Mouse (Mus musculus): Measurements from ENCODE around the gene Jrkl.

Jrkl gene

DNA sequence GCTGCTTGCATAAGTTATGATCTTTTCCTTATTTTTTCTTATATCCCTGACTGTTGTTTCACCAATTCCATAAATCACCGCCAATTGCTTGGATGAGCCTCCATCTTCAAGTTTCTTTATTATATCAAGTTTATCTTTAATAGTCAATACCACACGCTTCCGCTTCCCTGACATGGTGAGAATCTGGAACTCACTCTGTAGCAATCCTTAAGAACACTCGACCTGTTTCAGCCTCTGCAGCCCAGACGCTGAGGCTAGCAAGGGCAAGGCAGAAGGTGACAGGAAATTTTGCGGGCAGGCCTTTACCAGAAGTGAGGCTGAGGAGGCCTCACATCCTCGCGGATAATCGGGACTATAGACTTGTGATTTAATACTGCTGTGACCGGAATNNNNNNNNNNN is at the start of gene Jrkl:
Gene Jrkl, minus strand, starts transcription at position 349 of the 400 bp plus-strand sequence.
- peak; percentile 28 for DNase-seq (ENCODE audit: low read depth, low spot score)

DNA sequence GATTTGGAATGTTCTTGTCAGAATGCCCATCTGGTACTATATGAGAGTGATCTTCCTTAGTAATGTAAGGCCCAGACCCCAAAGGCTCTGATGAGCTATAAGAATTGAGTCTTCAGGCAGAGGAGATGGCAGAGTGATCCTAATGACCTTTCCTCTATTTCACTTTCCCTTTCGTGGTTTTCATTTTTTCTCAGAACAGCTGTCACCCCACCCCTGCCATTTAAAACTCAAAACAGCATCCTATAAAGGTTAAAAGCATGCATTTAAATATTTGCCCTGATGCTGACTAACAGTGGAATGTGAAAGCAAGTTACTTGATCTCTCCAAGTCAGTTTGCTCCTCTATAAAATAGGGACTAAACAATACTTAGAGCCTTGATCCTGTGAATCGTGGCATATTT is 41.9 kb upstream of the Jrkl start:
- no peak for DNase-seq (ENCODE audit: low read depth, low spot score)

DNA sequence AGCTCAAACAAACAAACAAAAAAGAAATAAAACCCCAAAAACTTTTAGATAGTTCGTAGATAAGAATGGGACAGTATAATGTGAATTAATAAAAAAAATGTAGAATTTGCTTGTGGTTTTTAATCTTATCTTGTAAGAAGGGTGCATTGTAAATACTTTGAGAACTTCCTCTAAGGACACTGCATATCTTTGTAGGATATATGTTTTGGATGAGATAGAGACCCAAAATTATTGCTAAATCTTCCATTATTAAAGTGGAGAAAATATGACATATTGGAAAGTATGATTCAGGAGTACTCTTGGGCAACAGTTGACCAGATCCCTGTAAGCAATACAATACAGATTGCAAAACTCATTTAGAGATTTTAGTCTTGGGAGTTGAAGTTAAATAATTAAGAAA is 27.6 kb upstream of the Jrkl start:
- no peak for DNase-seq (ENCODE audit: low read depth, low spot score)

DNA sequence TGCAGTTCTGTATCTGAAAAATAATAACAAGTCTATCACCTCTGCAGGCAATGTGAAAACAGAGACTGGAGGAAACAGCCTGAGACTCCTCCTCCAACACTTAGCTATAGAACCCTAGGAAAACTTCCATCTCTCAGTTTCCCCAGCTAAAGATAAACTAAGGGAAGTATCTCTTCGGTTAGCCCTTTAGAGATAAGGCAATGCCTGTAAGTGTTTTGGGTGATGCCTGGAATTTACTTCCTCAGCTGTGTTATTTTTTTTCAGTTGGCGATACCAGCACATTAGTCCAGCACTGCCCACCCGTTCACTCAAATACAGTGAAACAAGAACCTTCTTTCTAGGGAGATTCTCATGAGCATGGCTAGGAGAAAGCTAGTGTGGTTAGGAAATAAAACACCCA is 15.4 kb upstream of the Jrkl start:
- DNase-seq (ENCODE audit: low read depth, low spot score), result no peak

DNA sequence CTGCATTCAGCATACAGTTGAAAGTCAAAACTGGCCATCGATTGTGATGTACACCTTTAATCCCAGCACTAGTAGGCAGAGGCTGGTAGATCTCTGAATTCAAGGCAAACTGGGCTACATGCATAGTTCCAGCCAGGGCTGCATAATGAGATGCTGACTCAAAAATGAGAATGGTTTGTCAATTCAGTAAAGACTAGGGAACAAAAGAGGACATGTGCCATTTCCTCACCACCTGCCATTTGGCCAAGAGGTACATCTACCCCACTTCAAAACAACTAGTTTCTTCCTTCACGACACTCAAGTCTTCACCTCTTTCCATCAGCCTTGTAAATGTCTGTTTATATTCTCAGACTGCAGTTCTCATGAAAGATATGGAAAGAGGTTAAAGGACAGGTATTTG is 12.5 kb upstream of the Jrkl start:
- no peak for DNase-seq (ENCODE audit: low read depth, low spot score)

DNA sequence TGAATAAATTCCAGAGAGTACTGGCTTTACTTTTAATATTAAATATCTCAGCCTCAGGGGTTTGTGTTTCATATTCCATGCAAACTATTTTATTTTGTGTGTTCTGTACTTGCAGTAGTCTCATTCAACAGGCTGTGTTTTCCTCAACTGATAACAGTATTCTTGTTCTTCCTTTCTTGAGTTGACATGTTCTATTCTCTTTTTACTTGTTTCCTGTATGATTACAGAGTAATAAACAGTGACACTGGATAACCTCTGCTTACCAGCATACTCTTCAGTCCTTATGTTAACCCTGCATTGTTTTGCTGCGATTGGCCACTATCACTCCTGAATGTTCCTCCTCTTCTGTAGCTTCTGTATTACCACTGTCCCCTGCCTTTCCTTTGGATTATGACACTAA is 11.1 kb upstream of the Jrkl start:
- no peak for DNase-seq (ENCODE audit: low read depth, low spot score)

DNA sequence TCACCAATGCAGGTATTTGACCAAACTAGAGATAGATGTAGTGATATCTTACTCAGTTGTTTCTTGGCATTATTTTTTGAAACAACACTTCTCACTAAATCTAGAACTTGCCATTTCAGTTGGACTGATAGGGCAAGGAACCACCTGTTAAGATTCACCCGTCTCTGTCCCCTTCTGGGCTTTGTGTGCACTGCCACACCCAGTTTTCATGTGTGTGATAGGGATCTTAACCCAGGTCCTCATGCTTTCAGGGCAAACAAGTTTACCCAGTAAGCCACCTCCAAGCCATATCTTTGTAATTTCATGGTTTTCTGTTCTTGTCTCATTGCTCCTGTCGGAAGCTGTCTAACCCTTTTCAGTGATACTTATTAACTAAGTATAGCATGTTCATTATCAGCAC is 5.6 kb upstream of the Jrkl start:
- no peak for DNase-seq (ENCODE audit: low read depth, low spot score)

DNA sequence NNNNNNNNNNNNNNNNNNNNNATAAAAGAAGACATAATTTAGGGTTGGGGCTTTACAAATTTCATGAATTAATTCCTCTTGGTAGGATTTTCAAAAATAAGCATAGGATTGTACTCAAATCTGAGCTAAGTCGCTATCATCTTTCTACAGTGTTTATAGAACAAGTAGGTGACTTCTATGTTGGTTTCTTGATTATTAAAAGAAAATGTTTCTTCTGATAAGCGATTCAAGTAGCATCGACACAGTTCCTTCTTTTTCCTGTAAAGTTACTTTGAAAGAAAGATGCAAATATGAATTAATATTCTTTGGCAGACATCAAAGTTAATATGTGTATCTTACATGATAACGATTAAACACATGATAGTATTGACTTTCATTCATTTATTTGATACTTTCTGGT is 2.5 kb upstream of the Jrkl start:
- DNase-seq (ENCODE audit: low read depth, low spot score), result no peak

DNA sequence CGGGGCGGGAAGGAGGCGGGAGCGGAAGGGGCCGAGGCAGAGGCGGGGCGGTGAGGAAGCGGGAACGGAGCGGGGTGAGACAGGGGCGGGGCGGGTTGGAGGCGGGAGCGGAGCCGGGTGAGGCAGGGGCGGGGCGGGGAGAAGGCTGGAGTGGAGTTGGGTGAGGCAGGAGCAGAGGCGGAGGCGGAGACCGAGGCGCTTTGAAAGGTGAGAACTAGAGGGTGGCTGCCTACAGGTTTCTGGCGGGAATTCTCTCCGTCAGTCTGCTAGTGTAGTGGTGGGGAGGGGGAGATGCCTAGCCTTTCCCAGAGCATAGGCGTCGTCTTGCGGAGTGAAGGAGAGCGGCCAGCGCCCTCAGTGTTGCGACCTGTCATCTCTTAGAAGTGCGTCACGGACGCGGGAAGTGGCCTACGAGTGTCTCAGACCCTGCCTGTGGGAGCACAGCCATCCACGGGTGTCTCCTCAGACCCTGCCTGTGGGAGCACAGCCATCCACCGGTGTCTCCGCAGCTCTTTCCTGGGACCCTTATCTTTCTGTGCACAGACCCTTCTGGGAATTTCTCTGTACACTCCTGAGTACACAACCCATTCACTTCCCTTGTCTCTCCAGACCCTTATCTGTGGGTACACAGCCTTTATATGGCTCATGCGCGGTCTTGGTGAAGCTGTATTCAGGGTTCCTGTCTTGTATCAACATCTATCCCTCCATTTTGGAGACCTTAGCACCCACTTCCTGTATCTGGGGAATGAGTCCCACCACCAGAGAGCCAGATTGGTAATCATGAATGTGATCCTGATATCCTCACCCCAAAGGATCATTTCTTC is 1.4 kb upstream of the Jrkl start, which contains the start of gene Ccdc82:
Gene Ccdc82, plus strand, starts transcription at position 141 of the 824 bp plus-strand sequence.
- peak; percentile 84 for DNase-seq (ENCODE audit: low read depth, low spot score)

DNA sequence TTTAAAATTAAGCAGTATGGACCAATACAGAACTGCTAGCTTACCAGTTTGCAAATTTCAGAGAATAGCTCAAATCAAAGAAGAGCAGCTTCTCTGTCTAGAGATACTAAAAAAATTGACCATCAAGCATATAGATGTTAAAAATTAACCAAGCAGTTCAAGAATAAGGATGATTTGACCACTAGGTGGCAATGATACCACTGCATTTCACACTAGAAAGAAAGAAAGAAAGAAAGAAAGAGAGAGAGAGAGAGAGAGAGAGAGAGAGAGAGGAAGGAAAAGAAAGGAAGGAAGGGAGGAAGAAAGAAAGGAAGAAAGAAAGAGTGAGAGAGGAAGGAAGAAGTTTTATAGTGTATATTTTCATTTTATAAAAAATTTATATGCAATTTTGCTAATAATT is 3.3 kb downstream of the Jrkl start:
- DNase-seq (ENCODE audit: low read depth, low spot score), result no peak

DNA sequence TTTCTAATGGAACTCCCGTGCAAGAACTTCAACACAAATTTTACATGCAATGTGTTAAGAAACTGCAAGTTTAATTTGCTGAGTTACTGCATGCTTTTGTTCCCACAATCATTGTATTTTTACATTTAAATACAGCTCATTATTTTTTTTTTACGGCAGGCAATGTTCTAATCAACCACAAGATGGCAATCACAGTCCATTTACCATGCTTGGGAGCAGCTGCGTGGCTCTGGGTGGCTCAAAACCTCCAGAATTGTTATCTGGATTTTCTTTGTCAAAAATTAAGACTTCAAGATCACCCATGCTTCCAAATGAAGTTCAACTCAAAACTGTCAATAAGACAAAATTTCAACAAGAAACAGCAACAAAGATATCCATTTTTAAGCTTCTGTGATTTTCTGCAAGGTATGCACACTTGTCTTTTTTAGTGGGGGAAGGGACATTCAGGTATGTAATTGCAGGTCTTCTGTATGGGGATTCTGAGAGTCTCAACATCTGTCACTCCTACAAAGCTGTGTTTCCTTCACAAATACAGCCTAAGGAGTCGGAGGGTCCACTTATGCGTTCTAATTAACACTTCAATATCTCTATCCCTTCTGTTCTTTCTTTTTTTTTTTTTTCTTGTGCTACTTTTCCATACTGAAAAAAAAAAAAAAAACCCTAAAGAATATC is 13.9 kb downstream of the Jrkl start:
- no peak for DNase-seq (ENCODE audit: low read depth, low spot score)

DNA sequence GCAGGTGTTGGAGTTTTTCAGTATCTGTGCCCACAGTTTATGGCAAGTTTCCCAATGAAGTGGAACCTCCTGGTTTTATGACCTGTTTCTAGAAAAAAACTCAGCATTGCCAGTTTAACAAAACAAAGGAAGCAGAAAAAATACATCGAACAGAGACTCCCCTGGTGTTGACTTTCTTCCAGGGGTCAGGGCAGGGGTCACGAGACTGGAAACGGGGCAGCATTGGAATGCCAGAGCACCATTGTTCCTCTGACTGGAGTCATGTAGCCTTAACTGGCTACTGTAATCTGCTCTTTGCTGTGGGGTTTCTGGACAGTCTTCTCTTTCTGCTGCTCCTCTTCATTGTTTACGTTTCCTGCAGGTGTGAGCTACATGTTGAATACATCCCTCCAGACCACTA is 15.1 kb downstream of the Jrkl start:
- DNase-seq (ENCODE audit: low read depth, low spot score), result no peak

DNA sequence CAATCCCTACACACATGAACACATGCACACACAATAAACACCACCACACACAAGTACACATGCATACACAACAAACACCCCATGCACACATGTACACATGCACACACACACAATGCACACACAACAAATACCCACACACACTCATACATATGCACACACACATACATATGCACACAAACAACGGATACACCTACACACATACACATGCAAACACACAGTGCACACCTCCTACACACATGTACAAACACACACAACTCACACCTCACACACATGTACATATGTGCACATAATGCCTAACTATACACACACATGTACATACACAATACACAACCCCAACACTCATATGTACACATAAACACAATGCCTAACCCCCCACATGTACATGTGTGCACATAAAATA is 19.8 kb downstream of the Jrkl start:
- DNase-seq (ENCODE audit: low read depth, low spot score), result no peak

DNA sequence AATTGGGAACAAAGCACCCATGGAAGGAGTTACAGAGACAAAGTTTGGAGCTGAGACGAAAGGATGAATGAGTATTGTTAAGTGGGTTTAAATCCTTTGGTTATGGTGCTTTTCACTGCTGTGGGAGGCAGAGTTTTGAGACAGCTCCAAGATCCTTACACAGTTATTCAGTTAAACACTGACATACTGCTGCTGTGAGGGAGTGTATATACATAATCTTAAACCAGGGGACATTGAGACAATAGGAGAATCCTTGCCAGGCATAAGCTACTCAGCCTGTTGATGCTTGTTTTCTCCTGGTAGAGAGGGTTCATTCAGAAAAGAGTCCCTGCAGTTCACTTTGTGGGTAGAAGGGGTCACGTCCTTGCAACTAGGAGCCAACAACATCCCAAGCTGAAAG is 39.3 kb downstream of the Jrkl start:
- DNase-seq (ENCODE audit: low read depth, low spot score), result no peak

DNA sequence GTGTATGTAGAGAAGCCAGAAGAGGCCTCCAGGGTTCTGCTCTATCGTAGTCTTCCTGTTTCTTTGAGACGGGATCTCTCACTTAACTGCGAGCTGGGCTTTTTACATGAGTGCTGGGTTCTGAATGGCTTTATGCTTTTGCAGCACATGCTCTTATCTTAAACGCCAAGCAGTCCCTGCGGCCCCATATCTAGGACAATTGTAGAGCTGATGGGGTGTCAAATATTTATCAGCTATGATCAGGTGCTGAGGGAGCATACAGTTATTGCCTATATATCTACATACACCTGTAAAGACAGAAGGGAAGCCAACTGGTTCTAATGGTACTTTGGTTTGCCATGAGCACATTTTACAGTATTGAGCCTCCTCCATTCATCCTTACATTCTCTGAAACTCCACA is 41.9 kb downstream of the Jrkl start:
- DNase-seq (ENCODE audit: low read depth, low spot score), result no peak

DNA sequence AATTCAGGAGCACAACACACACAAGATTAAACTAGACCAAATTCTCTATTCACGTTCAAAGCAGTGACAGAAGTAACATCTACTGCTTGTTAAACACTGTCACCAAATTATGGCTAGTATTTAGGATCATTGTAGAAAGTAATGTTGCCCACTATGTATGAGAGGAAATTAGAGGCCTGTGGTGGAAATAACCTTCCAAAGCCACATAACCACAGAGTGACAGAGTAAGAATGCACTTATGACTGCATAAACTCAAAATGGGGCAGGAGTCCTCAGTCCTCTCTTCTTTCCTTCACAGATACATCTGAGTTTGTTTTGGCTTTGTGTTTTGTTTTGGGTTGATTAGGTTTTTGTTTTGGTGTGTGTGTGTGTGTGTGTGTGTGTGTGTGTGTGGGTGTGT is 42.5 kb downstream of the Jrkl start:
- no peak for DNase-seq (ENCODE audit: low read depth, low spot score)

DNA sequence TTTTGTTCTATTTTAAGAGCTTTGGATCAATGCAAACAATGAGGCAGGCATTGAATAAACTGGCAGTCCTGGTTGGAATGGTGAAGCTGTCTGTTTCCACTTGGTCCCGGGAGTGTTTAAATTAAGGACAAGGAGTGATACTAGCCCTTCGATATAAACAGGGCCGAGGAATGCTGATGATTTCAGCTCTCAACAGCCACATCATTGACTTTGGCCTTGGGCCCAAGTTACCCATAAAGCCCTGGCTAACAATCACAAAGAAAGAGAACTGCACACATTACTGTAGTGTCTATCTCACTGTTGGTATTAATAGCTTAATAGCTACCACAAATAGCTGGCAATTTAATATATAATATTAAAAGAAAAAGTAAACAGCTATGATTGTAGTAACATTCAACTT is 45.5 kb downstream of the Jrkl start:
- no peak for DNase-seq (ENCODE audit: low read depth, low spot score)

DNA sequence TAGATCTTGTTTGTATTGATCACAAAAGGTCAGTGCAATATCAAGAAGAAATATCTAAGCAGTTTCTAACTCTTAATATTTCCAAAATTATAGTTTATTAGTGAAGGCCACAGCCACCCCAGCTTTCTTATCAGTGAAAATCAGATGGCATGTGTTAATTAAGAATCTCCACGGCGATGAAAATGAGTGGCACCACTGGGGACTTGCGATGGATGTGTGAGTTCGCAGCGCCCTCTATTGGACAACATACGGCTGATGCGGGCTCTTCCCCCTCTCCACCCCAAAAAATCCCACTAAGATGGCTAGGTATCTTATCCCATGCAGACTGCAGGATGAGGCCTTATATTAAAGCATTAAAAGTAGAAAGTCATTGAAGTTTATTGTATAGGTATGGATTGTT is 49.9 kb downstream of the Jrkl start:
- DNase-seq (ENCODE audit: low read depth, low spot score), result no peak

DNA sequence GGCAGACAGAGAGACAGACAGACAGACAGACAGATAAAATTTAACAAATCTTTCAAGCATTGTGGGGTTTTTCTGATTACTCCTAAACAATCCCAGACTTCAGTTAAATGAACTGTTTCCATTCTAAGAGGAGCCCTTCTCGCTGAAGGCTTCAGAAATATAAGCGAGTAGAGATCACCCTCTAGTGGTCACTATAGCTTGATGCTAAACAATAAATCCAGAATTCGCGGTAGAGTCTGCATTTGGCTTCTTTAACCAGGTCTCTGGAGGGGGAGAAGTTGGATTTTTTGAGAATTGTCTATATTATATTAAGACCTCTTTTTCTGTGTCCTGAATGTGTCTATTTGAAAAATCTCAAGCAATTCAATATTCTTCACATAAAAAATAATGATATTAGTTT is 50.4 kb downstream of the Jrkl start:
- DNase-seq (ENCODE audit: low read depth, low spot score), result no peak

DNA sequence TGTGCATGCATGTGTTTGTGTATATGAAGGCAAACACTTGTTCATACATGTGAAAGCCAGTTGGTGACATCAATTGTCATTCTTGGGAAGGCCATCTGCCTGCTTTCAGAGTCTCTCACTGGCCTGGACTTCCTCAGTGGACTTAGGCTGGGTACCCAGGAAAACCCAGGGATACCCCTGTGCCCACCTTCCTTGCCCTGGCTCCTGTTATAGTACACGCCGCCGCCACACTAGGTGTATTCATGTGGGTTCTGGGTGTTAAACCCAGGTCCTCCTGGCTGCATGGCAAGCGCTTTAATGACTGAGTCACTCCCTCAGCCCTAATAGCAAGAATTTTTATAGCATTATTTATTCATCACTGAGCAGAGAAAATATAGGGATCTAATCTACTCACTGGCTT is 51.0 kb downstream of the Jrkl start:
- no peak for DNase-seq (ENCODE audit: low read depth, low spot score)
